In the genomic region with DNA sequence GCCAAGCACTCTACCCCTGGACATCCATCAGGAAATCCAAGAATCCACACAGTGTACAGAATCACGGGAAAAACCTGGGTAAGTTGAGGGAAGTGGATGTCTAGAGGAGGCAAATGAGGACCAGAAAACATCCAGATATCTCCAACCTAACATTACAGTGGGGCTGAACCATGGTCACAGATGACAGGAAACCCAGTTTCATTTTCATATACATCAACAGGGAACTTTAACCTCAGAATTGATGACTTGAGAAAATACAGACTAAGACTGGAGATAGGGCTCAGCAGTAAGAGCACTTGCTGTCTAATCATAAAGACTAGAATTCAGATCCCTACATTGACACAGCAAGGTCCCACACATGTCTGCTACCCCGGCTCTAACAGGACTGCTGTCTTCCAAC, we compare ENCODE assay signal across 14 mouse cellular contexts.
"Had no signal": no experiment of that assay in that cellular context is flagged by ENCODE, and none has a peak within 500 bp of the region (broad histone marks: within the 10 kb centered on the region; RNA-seq: fewer than 3 reads in every experiment).

No protein-coding gene starts in this region.

- H3K4me3 ChIP-seq: layer of hippocampus, adult 2 months; limb, embryonic 13.5 days; midbrain, embryonic 12.5 days; neural tube, embryonic 15.5 days had no signal

- ATAC-seq: midbrain, embryonic 16.5 days had no signal

- DNase-seq: kidney, adult 8-10 months; kidney, postnatal 36 days; left cerebral cortex, postnatal 4 days; lung, adult 18-20 months; lung, postnatal 36 days; thymus, adult 18-20 months; thymus, postnatal 14 days had no signal

- H3K27ac ChIP-seq: kidney, postnatal 0 days; limb, embryonic 13.5 days; liver, embryonic 14.5 days; midbrain, embryonic 12.5 days; neural tube, embryonic 15.5 days had no signal
